Comparison of ENCODE assay signal across 24 mouse cellular contexts in the genomic region with DNA sequence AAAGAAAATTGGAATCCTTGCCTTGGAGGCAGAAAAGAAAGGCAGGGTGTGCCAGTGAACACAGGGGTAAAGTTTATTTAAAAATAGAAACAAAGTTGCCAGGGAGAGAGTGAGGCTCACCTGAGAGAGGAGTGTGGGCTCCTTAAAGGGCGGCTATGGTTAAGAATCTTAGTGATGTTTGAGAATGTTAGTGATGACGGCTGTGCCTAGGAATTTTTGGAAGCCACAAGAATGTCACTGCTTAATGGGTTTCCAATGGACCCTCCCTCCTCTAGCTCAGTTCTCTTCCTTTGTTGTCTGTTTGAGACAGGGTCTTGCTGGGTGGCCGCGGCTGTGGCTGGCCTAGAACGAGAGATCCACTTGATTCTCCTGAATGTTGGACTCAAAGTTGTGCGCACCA.
DNase-seq lines count a peak whose midpoint lies in the region; ATAC-seq and TF ChIP-seq lines count a peak whose summit lies in the region.
"Had no signal": no experiment of that assay in that cellular context is flagged by ENCODE, and none has a peak within 500 bp of the region (broad histone marks: within the 10 kb centered on the region; RNA-seq: fewer than 3 reads in every experiment).

No protein-coding gene starts in this region.

- H3K4me3 ChIP-seq in kidney, postnatal 0 days (replicated peaks; ENCODE audit: low read depth, low read length): no peak overlapping the region
- no peak overlapping the region for H3K4me3 ChIP-seq in lung, postnatal 0 days (ENCODE audit: low read depth, low read length)
- no peak overlapping the region for H3K4me3 ChIP-seq in heart, embryonic 10.5 days
- H3K4me3 ChIP-seq: embryonic facial prominence, embryonic 12.5 days; forebrain, embryonic 13.5 days; gastrocnemius, adult 2 months; hindbrain, embryonic 12.5 days had no signal

- no peak for TF ChIP-seq CTCF in kidney, postnatal 0 days (IDR thresholded peaks at IDR 0.05; ENCODE audit: low read depth)
- TF ChIP-seq CTCF in lung, postnatal 0 days (IDR thresholded peaks at IDR 0.05): no peak

- H3K27ac ChIP-seq in kidney, postnatal 0 days: no peak overlapping the region
- no peak overlapping the region for H3K27ac ChIP-seq in lung, postnatal 0 days (ENCODE audit: low read length)
- no peak overlapping the region for H3K27ac ChIP-seq in heart, embryonic 10.5 days
- H3K27ac ChIP-seq: embryonic facial prominence, embryonic 12.5 days; forebrain, embryonic 13.5 days; gastrocnemius, adult 2 months; hindbrain, embryonic 12.5 days had no signal

- H3K4me1 ChIP-seq in kidney, postnatal 0 days (replicated peaks; ENCODE audit: insufficient read depth, low read length): no peaks in the 10 kb centered on the region
- no peaks in the 10 kb centered on the region for H3K4me1 ChIP-seq in lung, postnatal 0 days (ENCODE audit: insufficient read depth, low read depth, low read length)
- peaks cover 10% of the 10 kb centered on the region for H3K4me1 ChIP-seq in heart, embryonic 10.5 days

- ATAC-seq in kidney, postnatal 0 days (replicated peaks; ENCODE audit: low FRiP score, low read depth): no peak
- ATAC-seq in lung, postnatal 0 days: peak; percentile 50
- ATAC-seq: forebrain, embryonic 13.5 days; hindbrain, embryonic 16.5 days; inflammation-experienced regulatory T-cells, adult 6 months had no signal

- TF ChIP-seq EP300 in lung, postnatal 0 days (IDR thresholded peaks at IDR 0.05): peak; percentile 22; the same call in 1 of the 2 replicates

- peak; percentile 36 for DNase-seq in kidney, postnatal 0 days (ENCODE audit: low spot score)
- DNase-seq in kidney, adult 11 months: no peak
- DNase-seq in lung, postnatal 0 days (ENCODE audit: low spot score): peak; percentile 32
- DNase-seq in lung, postnatal 4 days: no peak
- DNase-seq in ES-CJ7 (ENCODE audit: low read depth, low spot score) (peak; percentile 71), R1 (ENCODE audit: low read depth, low spot score) (peak; percentile 86)
- DNase-seq in embryo, embryonic 10 days (ENCODE audit: low spot score): no peak
- no peak for DNase-seq in heart, embryonic 10.5 days (ENCODE audit: low spot score)
- DNase-seq: adrenal gland, adult 8-10 months; adrenal gland, postnatal 36 days; cerebellum, adult 2 months; cerebellum, postnatal 10 days; embryo, embryonic 11 days; gastrocnemius, adult 2 months; gastrocnemius, postnatal 25 days; heart, postnatal 10 days; heart, postnatal 4 days had no signal

- no peaks in the 10 kb centered on the region for H3K27me3 ChIP-seq in kidney, postnatal 0 days (ENCODE audit: insufficient read depth, low read length)
- no peaks in the 10 kb centered on the region for H3K27me3 ChIP-seq in lung, postnatal 0 days (replicated peaks; ENCODE audit: insufficient read depth, low read length)
- no peaks in the 10 kb centered on the region for H3K27me3 ChIP-seq in heart, embryonic 10.5 days (ENCODE audit: insufficient read depth, poor library complexity, severe bottlenecking)
- H3K27me3 ChIP-seq: CH12.LX; embryonic facial prominence, embryonic 12.5 days; forebrain, embryonic 13.5 days; hindbrain, embryonic 12.5 days had no signal

- H3K9ac ChIP-seq in kidney, postnatal 0 days (ENCODE audit: low read depth, low read length): no peak overlapping the region
- H3K9ac ChIP-seq in lung, postnatal 0 days (replicated peaks; ENCODE audit: low read depth): no peak overlapping the region
- H3K9ac ChIP-seq: embryonic facial prominence, embryonic 12.5 days; forebrain, embryonic 13.5 days; hindbrain, embryonic 12.5 days had no signal

- peaks cover 3% of the 10 kb centered on the region; the same call in 1 of the 2 replicates for H3K9me3 ChIP-seq in kidney, postnatal 0 days (replicated peaks; ENCODE audit: low read length)
- H3K9me3 ChIP-seq in lung, postnatal 0 days (ENCODE audit: low read length): no peaks in the 10 kb centered on the region
- H3K9me3 ChIP-seq in heart, embryonic 10.5 days: 0 out of 2 replicates have a peak, but pooled peaks cover 4% of the 10 kb centered on the region

- 79% methylated on average over 6 of the region's 6 CpGs for WGBS in kidney, postnatal 0 days
- WGBS in lung, postnatal 0 days: 60% methylated on average over 6 of the region's 6 CpGs
- 72% methylated on average over 6 of the region's 6 CpGs for WGBS in heart, embryonic 10.5 days

- H3K4me2 ChIP-seq in kidney, postnatal 0 days (ENCODE audit: low read length): no peak overlapping the region
- no peak overlapping the region for H3K4me2 ChIP-seq in lung, postnatal 0 days (replicated peaks; ENCODE audit: low read depth, low read length)
- H3K4me2 ChIP-seq: embryonic facial prominence, embryonic 12.5 days; forebrain, embryonic 13.5 days; hindbrain, embryonic 12.5 days had no signal

- no peaks in the 10 kb centered on the region for H3K36me3 ChIP-seq in kidney, postnatal 0 days (ENCODE audit: insufficient read depth, low read length)
- no peaks in the 10 kb centered on the region for H3K36me3 ChIP-seq in lung, postnatal 0 days (ENCODE audit: insufficient read depth, low read length)
- peaks cover 2% of the 10 kb centered on the region; the same call in 1 of the 2 replicates for H3K36me3 ChIP-seq in heart, embryonic 10.5 days
- H3K36me3 ChIP-seq: embryonic facial prominence, embryonic 12.5 days; G1E; hindbrain, embryonic 12.5 days had no signal

Comparison
In these comparisons a context has a peak if more than half of its experiments do, and no peak if none do; other contexts are left out.
1. DNase-seq: peak in kidney, postnatal 0 days (single experiment), lung, postnatal 0 days (single experiment), ES-CJ7 (single experiment) and R1 (single experiment); none in kidney, adult 11 months (single experiment), lung, postnatal 4 days (0 of 2), embryo, embryonic 10 days (single experiment) and heart, embryonic 10.5 days (single experiment).